Mouse (Mus musculus) hindbrain, postnatal 0 days (tissue): ENCODE measurements at regions not wholly inside any gene's neighbourhood (a gene's known extent, or its start where the extent isn't known, plus 50 kb on each side); places are given as distances from the start of the nearest gene placed in this dataset.
A peak's percentile ranks its signal among the peaks of the same experiment; 100 is the strongest.

Source experiments
- ATAC-seq: fragments of 200-750 bp; cut with Nextera tagmentation; 2 replicates; pipeline ENCODE4 v1.8.0; 2017; ENCODE audit warnings: mild to moderate bottlenecking, moderate TSS enrichment, moderate library complexity
- DNase-seq: peaks from one replicate; pipeline ENCODE4 v3.0.0-alpha.2; 2015; ENCODE audit warnings: low spot score
- H3K27ac ChIP-seq: fragments of 300-500 bp; sonication (generic); 2 replicates; pipeline ENCODE4 v1.5.1; 2014; ENCODE audit warnings: mild to moderate bottlenecking
- H3K27me3 ChIP-seq: fragments of 300-500 bp; sonication (generic); 2 replicates; pipeline ENCODE4 v1.6.1; 2014; ENCODE audit warnings: low read length, mixed read lengths; ENCODE audit not compliant: insufficient read depth
- H3K36me3 ChIP-seq: fragments of 300-500 bp; sonication (generic); 2 replicates; pipeline ENCODE4 v1.6.1; 2014; ENCODE audit warnings: low read length, mixed read lengths; ENCODE audit not compliant: insufficient read depth
- H3K4me1 ChIP-seq: fragments of 300-500 bp; sonication (generic); 2 replicates; pipeline ENCODE4 v1.6.1; 2014; ENCODE audit warnings: antibody characterized with exemption, low read length, mixed read lengths; ENCODE audit not compliant: insufficient read depth
- H3K4me2 ChIP-seq: fragments of 300-500 bp; sonication (generic); 2 replicates; pipeline ENCODE4 v1.6.1; 2014; ENCODE audit warnings: low read depth, mild to moderate bottlenecking, low read length, moderate library complexity, mixed read lengths
- H3K4me3 ChIP-seq: fragments of 300-500 bp; sonication (generic); 2 replicates; pipeline ENCODE4 v1.5.1; 2014; ENCODE audit warnings: low read length
- H3K9ac ChIP-seq: fragments of 300-500 bp; sonication (generic); replicated peaks from 2 replicates; pipeline ENCODE4 v1.6.1; 2014; ENCODE audit warnings: mild to moderate bottlenecking, low read length, moderate library complexity, mixed read lengths
- H3K9me3 ChIP-seq: fragments of 300-500 bp; sonication (generic); 2 replicates; pipeline ENCODE4 v1.6.1; 2016; ENCODE audit warnings: low read length, mixed read lengths
- CTCF ChIP-seq: IDR thresholded peaks from 2 replicates; pipeline ENCODE4 v1.5.1; 2016; ENCODE audit warnings: antibody characterized with exemption, control low read depth, low read depth
- WGBS: fragments of 180-500 bp; shearing (Covaris S2); extraction: QIAGEN DNeasy Blood & Tissue Kit; methylation state at CpG from one replicate; pipeline ENCODE4 v1.1.7; 2014; 5-methylcytosine and 5-hydroxymethylcytosine counted together

DNA sequence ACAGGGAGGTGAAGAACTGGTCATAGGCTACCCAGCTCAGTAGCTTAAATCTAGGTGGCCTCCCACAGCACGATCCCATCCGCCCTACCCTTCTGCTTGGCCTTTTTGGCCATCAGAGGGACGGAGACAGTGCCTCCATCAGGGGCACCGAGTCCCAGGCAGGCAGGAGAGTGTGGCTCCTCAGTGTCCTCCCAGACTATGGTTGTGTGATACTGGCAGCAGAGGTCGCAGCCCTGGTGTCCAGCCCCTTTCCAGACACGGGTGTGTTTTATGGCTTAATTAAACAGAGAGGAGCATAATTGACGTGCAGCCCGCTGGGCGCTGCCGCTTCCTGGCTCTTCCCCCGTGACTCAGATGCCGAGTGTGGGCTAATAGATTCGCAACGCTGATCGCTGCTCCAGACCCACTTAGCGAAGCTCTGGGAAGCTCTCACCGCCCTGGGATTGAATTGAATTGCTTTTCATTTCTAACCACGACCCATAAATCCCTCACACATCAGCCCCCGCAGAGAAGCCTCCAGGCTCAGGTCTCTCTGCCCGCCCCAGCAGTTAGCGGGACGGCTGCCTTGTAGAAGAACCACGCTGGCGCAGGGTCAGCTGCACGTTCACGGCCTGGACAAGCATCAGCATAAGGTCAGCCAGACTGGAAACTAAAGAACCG is 126.9 kb downstream of the Plxna1 start:
- no peak for TF ChIP-seq CTCF
- Histone ChIP-seq H3K9ac (no peak overlapping the region), H3K4me3 (no peak overlapping the region), H3K9me3 (no peaks in the 10 kb centered on the region), H3K27me3 (no peaks in the 10 kb centered on the region), H3K27ac (no peak overlapping the region), H3K4me2 (peak overlapping the region; percentile 39), H3K4me1 (peaks cover 47% of the 10 kb centered on the region), H3K36me3 (no peaks in the 10 kb centered on the region)
- WGBS, result 13% methylated on average over 27 of the region's 27 CpGs
- DNase-seq (peak; percentile 71), ATAC-seq (peak; percentile 44)

DNA sequence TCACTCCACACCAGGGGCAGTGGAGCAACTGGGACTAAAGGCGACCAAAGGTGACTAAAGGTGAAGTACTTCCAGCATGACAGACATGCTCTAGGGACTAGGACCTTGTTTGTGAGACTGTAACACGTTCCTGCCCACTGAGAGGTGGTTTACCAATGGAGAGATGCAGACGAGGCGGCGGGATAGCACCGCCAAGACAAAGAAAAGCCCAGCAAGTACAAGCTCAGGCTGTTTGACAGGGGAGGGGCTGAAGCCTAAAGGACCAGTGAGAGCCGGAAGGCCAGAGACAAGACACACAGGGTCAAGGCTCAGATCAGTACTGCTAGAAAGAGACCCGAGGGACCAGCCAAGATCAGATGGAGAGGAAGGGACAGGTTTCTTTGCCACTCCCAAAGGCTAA is 126.2 kb downstream of the Plxna1 start:
- 15% methylated on average over 8 of the region's 8 CpGs for WGBS
- Histone ChIP-seq H3K4me2 (no peak overlapping the region), H3K9ac (no peak overlapping the region), H3K4me1 (peaks cover 47% of the 10 kb centered on the region), H3K27me3 (no peaks in the 10 kb centered on the region), H3K4me3 (no peak overlapping the region), H3K36me3 (no peaks in the 10 kb centered on the region), H3K27ac (no peak overlapping the region), H3K9me3 (no peaks in the 10 kb centered on the region)
- no peak for DNase-seq
- TF ChIP-seq CTCF, result no peak
- no peak for ATAC-seq

DNA sequence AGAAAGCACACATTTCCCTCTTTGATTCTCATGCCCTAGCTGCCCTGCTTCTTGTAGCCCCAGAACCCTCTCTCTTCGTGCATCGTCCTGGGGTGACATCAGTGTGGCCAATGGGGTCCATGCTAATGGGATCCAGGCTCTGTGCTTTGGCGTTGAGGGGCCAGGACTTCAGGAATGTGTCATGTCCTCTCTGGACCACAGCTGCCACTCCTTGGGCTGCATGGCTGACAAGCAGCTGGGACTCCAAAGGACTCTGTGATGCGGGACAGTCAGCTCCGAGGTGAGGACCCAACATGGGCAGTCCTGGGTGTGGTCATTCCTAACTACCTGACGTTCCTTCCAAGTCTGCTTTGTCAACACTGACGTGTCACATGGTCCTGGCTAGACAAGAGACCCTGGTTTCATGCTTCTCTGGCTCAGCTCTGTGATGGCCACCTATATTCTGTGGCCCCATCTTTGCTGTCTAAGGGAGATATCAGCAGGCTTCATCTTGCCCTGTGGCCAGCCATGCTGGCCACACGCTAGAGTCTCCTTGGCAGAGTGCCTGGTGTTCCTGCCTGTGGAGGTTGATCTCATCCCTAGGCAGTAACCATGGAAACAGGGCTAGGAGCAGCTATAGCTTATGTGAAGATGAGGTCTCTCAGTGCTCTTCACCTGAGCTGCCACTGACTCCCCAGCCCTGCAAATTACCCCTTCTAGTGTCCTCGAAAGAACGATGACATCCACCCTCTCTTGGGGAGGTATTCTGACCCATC is 125.4 kb downstream of the Plxna1 start:
- no peak for TF ChIP-seq CTCF
- Histone ChIP-seq H3K4me2 (no peak overlapping the region), H3K27me3 (no peaks in the 10 kb centered on the region), H3K27ac (no peak overlapping the region), H3K4me1 (peaks cover 47% of the 10 kb centered on the region), H3K4me3 (no peak overlapping the region), H3K9me3 (no peaks in the 10 kb centered on the region), H3K36me3 (no peaks in the 10 kb centered on the region), H3K9ac (no peak overlapping the region)
- ATAC-seq, result peak; percentile 42; the same call in 1 of the 2 replicates
- 60% methylated on average over 10 of the region's 10 CpGs for WGBS
- peak; percentile 89 for DNase-seq

DNA sequence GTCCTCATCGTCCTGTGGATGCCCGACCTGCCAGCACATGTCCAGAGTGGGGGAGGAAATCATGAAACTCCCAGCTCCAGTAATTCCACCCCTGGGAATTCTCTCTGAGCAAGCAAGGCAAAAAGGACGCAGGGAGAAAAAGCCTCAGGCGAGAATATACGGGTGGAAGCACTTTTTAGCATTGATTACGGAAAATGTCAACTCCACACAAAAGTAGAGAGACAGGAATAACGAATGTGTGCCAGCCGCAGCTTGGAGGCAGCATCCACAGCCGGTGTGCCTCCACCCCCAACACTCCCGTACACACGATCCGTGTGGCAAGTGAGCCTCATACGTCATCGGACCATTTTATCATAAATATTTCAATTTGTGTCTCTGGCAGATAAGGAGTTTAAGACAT is 123.5 kb downstream of the Plxna1 start:
- Histone ChIP-seq H3K9ac (no peak overlapping the region), H3K27me3 (no peaks in the 10 kb centered on the region; the same call in 1 of the 2 replicates), H3K4me1 (peaks cover 47% of the 10 kb centered on the region), H3K36me3 (no peaks in the 10 kb centered on the region), H3K9me3 (no peaks in the 10 kb centered on the region), H3K4me2 (no peak overlapping the region), H3K4me3 (no peak overlapping the region), H3K27ac (no peak overlapping the region)
- 38% methylated on average over 14 of the region's 14 CpGs for WGBS
- no peak for TF ChIP-seq CTCF
- DNase-seq (peak; percentile 36), ATAC-seq (no peak)

DNA sequence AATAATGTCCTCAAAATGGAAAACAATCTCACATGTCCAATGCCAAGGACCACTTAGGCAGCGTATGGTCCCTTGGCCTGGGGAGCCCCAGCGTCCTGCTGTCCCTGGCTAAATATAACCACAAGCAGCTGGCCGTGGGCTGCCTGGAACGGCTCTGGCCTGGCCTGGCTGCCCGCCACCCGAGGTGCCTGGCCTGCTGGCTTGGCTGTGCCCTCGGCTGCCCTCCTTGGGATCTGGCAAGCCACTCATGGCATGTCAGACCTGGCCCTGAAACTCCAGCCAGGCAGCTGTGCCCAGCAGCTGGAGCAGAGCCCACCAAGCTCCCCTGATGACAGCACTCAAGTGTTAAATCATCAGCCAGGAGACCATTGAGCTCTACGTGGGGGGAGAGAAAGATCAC is 122.9 kb downstream of the Plxna1 start:
- ATAC-seq, result peak; percentile 40
- H3K27ac ChIP-seq, result peak overlapping the region; percentile 32; the same call in 1 of the 2 replicates
- peaks cover 47% of the 10 kb centered on the region for H3K4me1 ChIP-seq
- H3K27me3 ChIP-seq, result no peaks in the 10 kb centered on the region; the same call in 1 of the 2 replicates
- TF ChIP-seq CTCF, result no peak
- H3K9ac ChIP-seq, result no peak overlapping the region
- 31% methylated on average over 8 of the region's 8 CpGs for WGBS
- no peak overlapping the region for H3K4me3 ChIP-seq
- no peaks in the 10 kb centered on the region for H3K9me3 ChIP-seq
- H3K4me2 ChIP-seq, result no peak overlapping the region
- peak; percentile 67 for DNase-seq
- no peaks in the 10 kb centered on the region for H3K36me3 ChIP-seq

DNA sequence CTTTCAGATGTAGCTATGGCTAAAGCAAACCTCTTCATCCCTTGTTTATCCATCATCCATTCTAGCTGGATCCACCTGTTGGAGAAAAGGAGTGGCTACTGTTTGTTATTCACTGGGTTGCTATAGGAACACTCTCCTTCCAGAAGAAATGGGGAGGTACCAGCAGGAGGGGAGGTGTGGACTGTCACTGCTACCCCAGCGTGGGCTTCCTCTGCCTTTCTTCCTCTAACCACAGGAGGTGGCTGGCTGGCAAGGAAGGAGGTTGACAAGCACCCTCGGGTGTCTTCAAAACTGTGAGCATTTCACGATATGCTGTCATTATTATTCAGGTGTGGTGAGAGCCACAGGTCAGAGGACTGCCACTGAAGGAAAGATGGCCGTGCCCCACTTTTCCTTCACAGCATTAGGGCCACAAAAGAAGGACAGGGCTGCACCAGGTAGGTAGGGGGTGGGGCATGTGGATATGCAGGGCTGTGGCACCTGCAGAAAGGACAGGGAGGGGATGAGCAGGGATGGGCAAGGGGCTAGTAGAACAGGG is 122.2 kb downstream of the Plxna1 start:
- Histone ChIP-seq H3K36me3 (no peaks in the 10 kb centered on the region), H3K27ac (no peak overlapping the region), H3K9me3 (no peaks in the 10 kb centered on the region), H3K9ac (no peak overlapping the region), H3K4me1 (peaks cover 47% of the 10 kb centered on the region), H3K27me3 (no peaks in the 10 kb centered on the region; the same call in 1 of the 2 replicates), H3K4me3 (no peak overlapping the region), H3K4me2 (no peak overlapping the region)
- TF ChIP-seq CTCF, result no peak
- DNase-seq (peak; percentile 17), ATAC-seq (no peak)
- 17% methylated on average over 4 of the region's 4 CpGs for WGBS
